Mouse (Mus musculus) limb, embryonic 11.5 days (tissue): ENCODE data around the gene Gpr45. TPM values are rescaled to one million over a fixed set of nuclear protein-coding genes. Genes with fewer than 3 reads are reported as not detected.
A peak's percentile ranks its signal among the peaks of the same experiment; 100 is the strongest.

Experiments used
- ATAC-seq: fragments of 200-750 bp; cut with Nextera tagmentation; 2 replicates; pipeline ENCODE4 v1.8.0; 2017; ENCODE audit warnings: low read depth; ENCODE audit not compliant: insufficient number of reproducible peaks, low FRiP score, low TSS enrichment
- DNase-seq: peaks from one replicate; pipeline ENCODE4 v3.0.0-alpha.2; 2015; ENCODE audit warnings: low spot score
- H3K27ac ChIP-seq: fragments of 300-500 bp; sonication (generic); replicated peaks from 2 replicates; pipeline ENCODE4 v1.5.1; 2014; ENCODE audit warnings: low read depth, mild to moderate bottlenecking, low read length
- H3K27me3 ChIP-seq: fragments of 300-500 bp; sonication (generic); 2 replicates; pipeline ENCODE4 v1.6.1; 2014; ENCODE audit warnings: mild to moderate bottlenecking, low read length, mixed read lengths; ENCODE audit not compliant: control insufficient read depth, insufficient read depth
- H3K36me3 ChIP-seq: fragments of 300-500 bp; sonication (generic); 2 replicates; pipeline ENCODE4 v1.6.1; 2014; ENCODE audit warnings: mild to moderate bottlenecking, low read length, moderate library complexity, mixed read lengths; ENCODE audit not compliant: control insufficient read depth, insufficient read depth
- H3K4me1 ChIP-seq: fragments of 300-500 bp; sonication (generic); 2 replicates; pipeline ENCODE4 v1.6.1; 2014; ENCODE audit warnings: low read length, mixed read lengths; ENCODE audit not compliant: control insufficient read depth, insufficient read depth
- H3K4me2 ChIP-seq: fragments of 300-500 bp; sonication (generic); 2 replicates; pipeline ENCODE4 v1.6.1; 2014; ENCODE audit warnings: low read depth, mild to moderate bottlenecking, moderate library complexity; ENCODE audit not compliant: severe bottlenecking
- H3K4me3 ChIP-seq: fragments of 300-500 bp; sonication (generic); 2 replicates; pipeline ENCODE4 v1.5.1; 2014; ENCODE audit warnings: low read depth, low read length
- H3K9ac ChIP-seq: fragments of 300-500 bp; sonication (generic); 2 replicates; pipeline ENCODE4 v1.6.1; 2014; ENCODE audit warnings: mild to moderate bottlenecking, low read length
- H3K9me3 ChIP-seq: fragments of 300-500 bp; sonication (generic); 2 replicates; pipeline ENCODE4 v1.6.1; 2016; ENCODE audit warnings: low read length; ENCODE audit not compliant: control insufficient read depth
- WGBS: fragments of 180-500 bp; shearing (Covaris S2); extraction: QIAGEN DNeasy Blood & Tissue Kit; methylation state at CpG from one replicate; pipeline ENCODE4 v1.1.7; 2014; 5-methylcytosine and 5-hydroxymethylcytosine counted together
- polyA plus RNA-seq: library from polyadenylated mRNA; unstranded; fragments of >200 nt; fragmentation: Nextera tagmentation; extraction: Ambion mirVana; gene quantifications from 2 replicates; pipeline ENCODE4 v1.2.1, GENCODE M21; 2014

Gpr45 gene
- polyA plus RNA-seq, 1 experiment from 2014 or later = 12.0 TPM

- ATAC-seq (peak; percentile 65; the same call in 1 of the 2 replicates), DNase-seq (peak; percentile 85)
- H3K27ac ChIP-seq = no peak overlapping the region
- no peak overlapping the region for H3K9ac ChIP-seq
- no peak overlapping the region for H3K4me2 ChIP-seq
- no peaks in the 10 kb centered on the region for H3K4me1 ChIP-seq
- no peaks in the 10 kb centered on the region for H3K27me3 ChIP-seq
- no peaks in the 10 kb centered on the region for H3K9me3 ChIP-seq
- 0 out of 2 replicates have a peak, but pooled peaks cover 4% of the 10 kb centered on the region for H3K36me3 ChIP-seq
- H3K4me3 ChIP-seq = no peak overlapping the region
- WGBS = 54% methylated on average over 9 of the region's 9 CpGs
Measured at GRCm38 (mm10) chr1:43065615-43066310, 113.1 kb downstream of the Gpr45 start.

GRCm38 (mm10) chr1:43066573-43066972 lies 113.9 kb downstream of the Gpr45 start:
- DNase-seq (no peak), ATAC-seq (no peak)
- no peaks in the 10 kb centered on the region for H3K4me1 ChIP-seq
- H3K4me3 ChIP-seq = no peak overlapping the region
- no peaks in the 10 kb centered on the region for H3K27me3 ChIP-seq
- H3K4me2 ChIP-seq = no peak overlapping the region
- H3K27ac ChIP-seq = no peak overlapping the region
- H3K9ac ChIP-seq = no peak overlapping the region
- H3K9me3 ChIP-seq = no peaks in the 10 kb centered on the region
- 0 out of 2 replicates have a peak, but pooled peaks cover 2% of the 10 kb centered on the region for H3K36me3 ChIP-seq
- WGBS = 92% methylated on average over 8 of the region's 8 CpGs

GRCm38 (mm10) chr1:43067551-43067950 lies 114.9 kb downstream of the Gpr45 start:
- DNase-seq = no peak
- H3K4me1 ChIP-seq = no peaks in the 10 kb centered on the region
- H3K27ac ChIP-seq = no peak overlapping the region
- H3K9me3 ChIP-seq = no peaks in the 10 kb centered on the region
- 79% methylated on average over 7 of the region's 7 CpGs for WGBS
- H3K36me3 ChIP-seq = 0 out of 2 replicates have a peak, but pooled peaks cover 2% of the 10 kb centered on the region
- no peak overlapping the region for H3K4me2 ChIP-seq
- no peak for ATAC-seq
- H3K4me3 ChIP-seq = no peak overlapping the region
- H3K27me3 ChIP-seq = no peaks in the 10 kb centered on the region
- H3K9ac ChIP-seq = no peak overlapping the region

- H3K4me1 ChIP-seq = no peaks in the 10 kb centered on the region
- ATAC-seq (no peak), DNase-seq (no peak)
- no peaks in the 10 kb centered on the region for H3K27me3 ChIP-seq
- 0 out of 2 replicates have a peak, but pooled peaks cover 4% of the 10 kb centered on the region for H3K36me3 ChIP-seq
- H3K4me2 ChIP-seq = no peak overlapping the region
- no peak overlapping the region for H3K27ac ChIP-seq
- H3K9me3 ChIP-seq = no peaks in the 10 kb centered on the region
- no peak overlapping the region for H3K4me3 ChIP-seq
- H3K9ac ChIP-seq = no peak overlapping the region
- 86% methylated on average over 5 of the region's 5 CpGs for WGBS
Measured at GRCm38 (mm10) chr1:43070726-43071125, 118.1 kb downstream of the Gpr45 start.

- DNase-seq (no peak), ATAC-seq (no peak)
- H3K27ac ChIP-seq = no peak overlapping the region
- H3K9me3 ChIP-seq = no peaks in the 10 kb centered on the region
- H3K4me2 ChIP-seq = no peak overlapping the region
- H3K36me3 ChIP-seq = 0 out of 2 replicates have a peak, but pooled peaks cover 4% of the 10 kb centered on the region
- 93% methylated on average over 8 of the region's 8 CpGs for WGBS
- no peak overlapping the region for H3K4me3 ChIP-seq
- H3K27me3 ChIP-seq = no peaks in the 10 kb centered on the region
- no peaks in the 10 kb centered on the region for H3K4me1 ChIP-seq
- H3K9ac ChIP-seq = no peak overlapping the region
Measured at GRCm38 (mm10) chr1:43072028-43072427, 119.4 kb downstream of the Gpr45 start.

GRCm38 (mm10) chr1:43072561-43072960 lies 119.9 kb downstream of the Gpr45 start:
- no peak overlapping the region for H3K9ac ChIP-seq
- no peaks in the 10 kb centered on the region for H3K27me3 ChIP-seq
- DNase-seq (no peak), ATAC-seq (no peak)
- H3K4me2 ChIP-seq = no peak overlapping the region
- WGBS = 67% methylated on average over 1 of the region's 1 CpGs
- no peaks in the 10 kb centered on the region for H3K4me1 ChIP-seq
- H3K9me3 ChIP-seq = no peaks in the 10 kb centered on the region
- H3K4me3 ChIP-seq = no peak overlapping the region
- 0 out of 2 replicates have a peak, but pooled peaks cover 2% of the 10 kb centered on the region for H3K36me3 ChIP-seq
- no peak overlapping the region for H3K27ac ChIP-seq

GRCm38 (mm10) chr1:43074791-43075190 lies 122.1 kb downstream of the Gpr45 start:
- Histone ChIP-seq H3K4me1 (no peaks in the 10 kb centered on the region), H3K27ac (no peak overlapping the region), H3K27me3 (no peaks in the 10 kb centered on the region), H3K36me3 (0 out of 2 replicates have a peak, but pooled peaks cover 2% of the 10 kb centered on the region), H3K4me3 (no peak overlapping the region), H3K9me3 (no peaks in the 10 kb centered on the region), H3K4me2 (no peak overlapping the region), H3K9ac (no peak overlapping the region)
- WGBS = 88% methylated on average over 2 of the region's 2 CpGs
- DNase-seq (no peak), ATAC-seq (no peak)

- DNase-seq (no peak), ATAC-seq (no peak)
- WGBS = 96% methylated on average over 2 of the region's 2 CpGs
- no peaks in the 10 kb centered on the region for H3K9me3 ChIP-seq
- H3K9ac ChIP-seq = no peak overlapping the region
- H3K4me2 ChIP-seq = no peak overlapping the region
- no peaks in the 10 kb centered on the region for H3K4me1 ChIP-seq
- H3K4me3 ChIP-seq = no peak overlapping the region
- H3K27me3 ChIP-seq = no peaks in the 10 kb centered on the region
- 0 out of 2 replicates have a peak, but pooled peaks cover 2% of the 10 kb centered on the region for H3K36me3 ChIP-seq
- H3K27ac ChIP-seq = no peak overlapping the region
Measured at GRCm38 (mm10) chr1:43078124-43078523, 125.5 kb downstream of the Gpr45 start.
